Mouse (Mus musculus) heart, embryonic 12.5 days (tissue): ENCODE measurements around the gene Gabrb1. TPM values are rescaled to one million over a fixed set of nuclear protein-coding genes. Genes with fewer than 3 reads are reported as not detected.

Source experiments
- ATAC-seq: fragments of 200-750 bp; cut with Nextera tagmentation; 2 replicates; pipeline ENCODE4 v1.8.0; 2017; ENCODE audit warnings: moderate TSS enrichment, moderate library complexity; ENCODE audit not compliant: insufficient number of reproducible peaks, low FRiP score
- H3K27ac ChIP-seq: fragments of 300-500 bp; sonication (generic); 2 replicates; pipeline ENCODE4 v1.5.1; 2016; ENCODE audit warnings: mild to moderate bottlenecking, moderate library complexity; ENCODE audit not compliant: poor library complexity, severe bottlenecking
- H3K27me3 ChIP-seq: fragments of 300-500 bp; sonication (generic); replicated peaks from 2 replicates; pipeline ENCODE4 v1.6.1; 2016; ENCODE audit warnings: mild to moderate bottlenecking, moderate library complexity
- H3K36me3 ChIP-seq: fragments of 300-500 bp; sonication (generic); 2 replicates; pipeline ENCODE4 v1.6.1; 2016; ENCODE audit warnings: mild to moderate bottlenecking, moderate library complexity
- H3K4me1 ChIP-seq: fragments of 300-500 bp; sonication (generic); replicated peaks from 2 replicates; pipeline ENCODE4 v1.6.1; 2016; ENCODE audit warnings: mild to moderate bottlenecking
- H3K4me2 ChIP-seq: fragments of 300-500 bp; sonication (generic); 2 replicates; pipeline ENCODE4 v1.6.1; 2016; ENCODE audit warnings: mild to moderate bottlenecking, moderate library complexity
- H3K4me3 ChIP-seq: fragments of 300-500 bp; sonication (generic); 2 replicates; pipeline ENCODE4 v1.5.1; 2016; ENCODE audit warnings: mild to moderate bottlenecking
- H3K9ac ChIP-seq: fragments of 300-500 bp; sonication (generic); 2 replicates; pipeline ENCODE4 v1.6.1; 2016; ENCODE audit warnings: mild to moderate bottlenecking, moderate library complexity
- H3K9me3 ChIP-seq: fragments of 300-500 bp; sonication (generic); replicated peaks from 2 replicates; pipeline ENCODE4 v1.6.1; 2016; ENCODE audit warnings: mild to moderate bottlenecking, moderate library complexity
- WGBS: fragments of 180-500 bp; shearing (Covaris S2); methylation state at CpG from one replicate; pipeline ENCODE4 v1.1.7; 2016; 5-methylcytosine and 5-hydroxymethylcytosine counted together
- polyA plus RNA-seq: library from polyadenylated mRNA; unstranded; fragments of >200 nt; fragmentation: Nextera tagmentation; extraction: Ambion mirVana; gene quantifications from 2 replicates; pipeline ENCODE4 v1.2.1, GENCODE M21; 2016

Gabrb1 gene
- polyA plus RNA-seq, 1 experiment from 2014 or later: 1.4 TPM

DNA sequence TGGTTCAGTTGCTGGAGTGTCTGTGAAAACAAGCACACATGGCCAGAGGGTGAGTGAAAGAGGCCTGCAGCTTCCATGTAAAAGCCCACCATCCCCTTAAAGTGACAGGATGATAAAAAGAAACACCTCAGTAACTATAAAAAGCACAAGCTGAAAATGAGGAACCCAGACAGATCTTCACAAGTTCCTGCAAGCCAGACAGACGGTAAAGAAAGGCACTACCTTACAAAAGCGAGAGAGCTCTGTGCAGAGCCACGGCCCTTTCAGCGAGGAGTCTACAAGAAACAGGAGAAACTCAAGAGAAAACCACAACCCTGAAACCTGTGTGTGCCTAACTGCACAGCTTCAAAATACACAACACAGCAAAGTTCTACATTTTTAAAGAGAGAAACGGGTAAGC lies 504.9 kb downstream of the Gabrb1 start:
- Histone ChIP-seq H3K9me3 (no peaks in the 10 kb centered on the region), H3K36me3 (peaks cover 45% of the 10 kb centered on the region), H3K4me1 (peaks cover 45% of the 10 kb centered on the region), H3K4me2 (no peak overlapping the region), H3K4me3 (no peak overlapping the region), H3K27ac (no peak overlapping the region), H3K9ac (no peak overlapping the region), H3K27me3 (no peaks in the 10 kb centered on the region)
- ATAC-seq: no peak
- WGBS: 58% methylated on average over 5 of the region's 5 CpGs

DNA sequence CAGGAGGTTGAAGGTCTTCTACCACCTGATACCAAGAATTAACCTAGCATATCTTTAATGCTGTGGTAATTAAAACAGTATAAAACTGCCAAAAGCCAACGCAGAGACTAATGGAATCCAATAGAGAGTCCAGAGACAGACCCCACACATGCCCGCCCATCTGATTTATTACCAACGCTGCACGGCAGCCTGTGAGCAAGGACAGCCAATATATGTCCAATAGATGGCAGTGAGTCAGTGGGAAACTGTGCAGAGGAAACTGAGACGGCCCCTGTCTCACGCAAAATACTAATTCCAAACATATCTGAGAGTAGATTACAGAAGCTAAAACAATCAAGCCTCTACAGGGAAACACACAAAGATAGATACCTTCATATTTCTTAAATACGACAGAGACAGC lies 506.5 kb downstream of the Gabrb1 start:
- H3K9ac ChIP-seq: no peak overlapping the region
- H3K9me3 ChIP-seq: no peaks in the 10 kb centered on the region
- no peak overlapping the region for H3K4me2 ChIP-seq
- 57% methylated on average over 7 of the region's 7 CpGs for WGBS
- no peak for ATAC-seq
- H3K4me3 ChIP-seq: no peak overlapping the region
- no peaks in the 10 kb centered on the region for H3K27me3 ChIP-seq
- peaks cover 34% of the 10 kb centered on the region for H3K36me3 ChIP-seq
- H3K4me1 ChIP-seq: peaks cover 41% of the 10 kb centered on the region
- H3K27ac ChIP-seq: no peak overlapping the region

DNA sequence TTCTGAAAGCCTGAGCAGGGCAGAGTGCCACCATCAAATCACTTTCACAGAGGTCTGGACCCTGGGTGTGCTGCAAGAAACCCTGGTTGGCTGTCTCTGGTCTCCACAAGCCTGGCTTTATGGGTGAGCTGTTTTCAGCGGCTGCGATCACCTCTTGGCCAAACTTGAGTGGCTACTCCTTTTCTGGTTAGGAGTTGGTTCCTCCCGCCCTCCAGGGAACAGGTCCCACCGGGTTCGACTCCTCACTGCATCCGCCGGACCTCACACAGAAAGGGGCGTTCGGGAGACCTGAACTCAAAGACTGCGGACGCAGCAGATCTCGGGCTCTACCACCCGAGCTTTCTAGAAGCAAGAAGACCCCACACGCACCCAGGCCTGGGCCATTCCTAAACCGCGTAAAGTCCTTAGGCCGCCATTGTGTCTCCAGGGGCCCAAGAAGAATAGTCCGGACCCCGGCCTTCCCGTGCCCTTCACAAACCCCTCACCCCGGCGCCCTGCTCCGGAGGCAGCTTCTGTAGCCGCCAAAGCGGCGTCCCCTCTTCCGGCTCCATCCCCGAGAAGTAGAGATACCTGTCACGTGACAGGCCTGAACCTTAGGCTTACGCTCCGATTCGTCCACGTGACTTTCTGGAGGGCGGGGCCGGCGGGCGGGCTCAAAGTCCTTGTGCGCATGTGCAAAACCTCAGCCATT lies 509.8 kb downstream of the Gabrb1 start, which contains the start of gene Commd8:
Commd8 (minus strand) TSS at position 596 of the 691 bp plus-strand sequence.
- peaks cover 8% of the 10 kb centered on the region; the same call in 1 of the 2 replicates for H3K36me3 ChIP-seq
- under 1% methylated on average over 38 of the region's 38 CpGs for WGBS
- H3K4me3 ChIP-seq: peak within 1 kb of the TSS; percentile 68
- H3K9ac ChIP-seq: peak within 1 kb of the TSS; percentile 89
- no peaks in the 10 kb centered on the region for H3K27me3 ChIP-seq
- peak within 1 kb of the TSS; percentile 86 for H3K4me2 ChIP-seq
- ATAC-seq: peak; percentile 93
- H3K27ac ChIP-seq: peak within 1 kb of the TSS; percentile 78
- H3K9me3 ChIP-seq: no peaks in the 10 kb centered on the region
- peaks cover 31% of the 10 kb centered on the region for H3K4me1 ChIP-seq

DNA sequence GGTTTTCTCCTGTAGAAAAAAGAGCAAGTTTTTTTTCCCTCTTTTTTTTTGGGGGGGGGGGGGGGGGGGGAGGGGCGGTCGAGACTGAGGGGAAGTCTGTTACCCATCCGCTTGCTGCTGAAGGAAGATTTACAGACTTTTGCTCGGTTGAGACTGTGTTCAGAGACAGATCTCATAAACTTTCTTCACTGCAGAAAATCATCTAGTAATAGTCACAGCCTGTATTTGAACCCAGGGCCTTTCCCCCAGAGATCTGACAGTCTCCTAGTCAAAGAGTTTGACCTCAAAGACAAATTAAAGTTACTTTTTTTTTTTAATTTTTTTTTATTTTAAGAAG lies 510.3 kb downstream of the Gabrb1 start:
- Histone ChIP-seq H3K36me3 (peaks cover 4% of the 10 kb centered on the region; the same call in 1 of the 2 replicates), H3K4me2 (peak overlapping the region; percentile 58), H3K27me3 (no peaks in the 10 kb centered on the region), H3K27ac (no peak overlapping the region), H3K4me1 (peaks cover 26% of the 10 kb centered on the region), H3K9ac (no peak overlapping the region), H3K4me3 (peak overlapping the region; percentile 68), H3K9me3 (no peaks in the 10 kb centered on the region)
- WGBS: 1% methylated on average over 4 of the region's 4 CpGs
- ATAC-seq: no peak; the same call in 1 of the 2 replicates

DNA sequence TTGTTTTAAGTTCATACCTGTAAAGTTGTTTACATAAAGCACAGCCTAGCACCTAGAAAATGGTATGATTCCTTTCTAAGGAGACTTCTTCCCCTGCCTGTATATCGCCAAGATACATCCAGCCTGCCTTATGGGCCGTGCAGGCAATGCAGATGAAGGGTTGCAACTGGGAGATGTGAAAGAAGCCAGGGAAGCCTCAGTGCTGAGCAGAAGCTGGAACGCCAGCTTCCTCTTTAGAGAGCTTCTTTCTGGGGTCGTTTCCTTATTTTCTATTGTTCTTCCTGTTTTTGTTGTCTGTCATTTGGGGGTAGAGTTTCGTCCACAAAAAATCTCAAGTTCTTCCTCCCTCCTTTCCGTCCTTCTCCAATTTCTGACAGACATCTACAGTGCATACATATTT lies 512.2 kb downstream of the Gabrb1 start:
- Histone ChIP-seq H3K9ac (no peak overlapping the region), H3K4me3 (no peak overlapping the region), H3K27me3 (no peaks in the 10 kb centered on the region), H3K27ac (no peak overlapping the region), H3K36me3 (no peaks in the 10 kb centered on the region), H3K9me3 (no peaks in the 10 kb centered on the region), H3K4me1 (peaks cover 21% of the 10 kb centered on the region), H3K4me2 (no peak overlapping the region)
- ATAC-seq: no peak
- 56% methylated on average over 6 of the region's 6 CpGs for WGBS

DNA sequence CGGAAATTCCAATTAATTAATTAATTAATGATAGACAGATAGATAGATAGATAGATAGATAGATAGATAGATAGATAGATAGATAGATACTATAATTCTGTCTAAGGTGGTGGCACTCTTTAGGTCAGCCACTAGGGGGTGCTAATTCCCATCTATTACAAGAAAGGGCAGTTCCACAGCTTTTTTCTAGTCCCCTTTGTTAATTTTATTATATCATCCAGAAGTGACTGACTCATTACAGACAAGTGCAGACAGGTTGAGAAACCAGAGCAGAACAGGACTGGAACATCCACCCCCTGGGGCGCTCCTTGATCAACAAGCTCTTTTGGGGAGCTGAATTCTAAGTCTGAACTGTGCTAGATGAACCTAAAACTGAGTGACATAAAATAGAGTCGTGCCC lies 514.8 kb downstream of the Gabrb1 start:
- H3K27ac ChIP-seq: no peak overlapping the region
- no peak overlapping the region for H3K9ac ChIP-seq
- 0 out of 2 replicates have a peak, but pooled peaks cover 4% of the 10 kb centered on the region for H3K4me1 ChIP-seq
- no peaks in the 10 kb centered on the region for H3K36me3 ChIP-seq
- H3K4me3 ChIP-seq: no peak overlapping the region
- WGBS: 35% methylated on average over 3 of the region's 3 CpGs
- no peaks in the 10 kb centered on the region for H3K27me3 ChIP-seq
- no peaks in the 10 kb centered on the region for H3K9me3 ChIP-seq
- no peak for ATAC-seq
- no peak overlapping the region for H3K4me2 ChIP-seq

DNA sequence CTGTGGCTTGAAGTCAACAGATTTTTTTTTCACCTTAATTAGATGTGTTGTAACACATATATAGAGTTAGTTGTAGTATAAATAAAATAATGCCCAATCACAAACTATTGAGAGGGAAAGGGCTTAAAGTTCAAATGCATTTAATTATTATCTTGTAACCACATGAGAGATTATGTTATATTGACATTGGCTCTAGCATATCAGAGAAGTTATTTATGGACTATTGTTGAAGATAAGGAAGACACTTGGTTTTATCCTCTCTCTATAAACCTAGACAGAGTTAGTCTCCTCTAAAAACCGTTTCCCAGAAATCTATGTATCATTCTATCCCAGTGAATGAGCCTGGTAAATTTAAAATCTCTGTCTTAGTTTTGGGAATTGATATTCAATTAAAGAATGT lies 515.6 kb downstream of the Gabrb1 start:
- H3K4me3 ChIP-seq: no peak overlapping the region
- H3K27ac ChIP-seq: no peak overlapping the region
- no peak for ATAC-seq
- no peak overlapping the region for H3K4me2 ChIP-seq
- WGBS: 32% methylated on average over 1 of the region's 1 CpGs
- H3K4me1 ChIP-seq: 0 out of 2 replicates have a peak, but pooled peaks cover 4% of the 10 kb centered on the region
- no peak overlapping the region for H3K9ac ChIP-seq
- no peaks in the 10 kb centered on the region for H3K27me3 ChIP-seq
- no peaks in the 10 kb centered on the region for H3K9me3 ChIP-seq
- H3K36me3 ChIP-seq: no peaks in the 10 kb centered on the region

DNA sequence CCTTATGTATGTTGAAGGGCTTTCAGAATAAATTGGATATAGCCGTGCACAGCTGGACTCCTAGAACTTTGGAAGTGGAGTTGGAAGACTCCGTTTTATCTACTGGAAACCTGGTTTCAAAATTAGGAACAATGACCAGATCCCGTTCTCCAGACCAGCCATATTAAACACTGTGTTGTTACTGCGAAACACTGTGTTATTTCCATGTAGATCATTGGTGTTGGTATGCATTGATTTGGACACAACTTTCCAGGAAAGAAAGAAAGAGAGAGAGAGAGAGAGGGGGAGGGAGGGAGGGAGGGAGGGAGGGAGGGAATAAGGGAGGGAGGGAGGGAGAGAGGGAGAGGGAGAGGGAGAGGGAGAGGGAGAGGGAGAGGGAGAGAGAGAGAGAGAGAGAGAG lies 517.1 kb downstream of the Gabrb1 start:
- Histone ChIP-seq H3K4me2 (peak overlapping the region; percentile 40; the same call in 1 of the 2 replicates), H3K4me1 (0 out of 2 replicates have a peak, but pooled peaks cover 7% of the 10 kb centered on the region), H3K27ac (no peak overlapping the region), H3K9me3 (no peaks in the 10 kb centered on the region), H3K4me3 (no peak overlapping the region), H3K27me3 (no peaks in the 10 kb centered on the region), H3K9ac (no peak overlapping the region), H3K36me3 (no peaks in the 10 kb centered on the region)
- whole genome bisulfite sequencing: 76% methylated on average over 4 of the region's 4 CpGs
- no peak for ATAC-seq

DNA sequence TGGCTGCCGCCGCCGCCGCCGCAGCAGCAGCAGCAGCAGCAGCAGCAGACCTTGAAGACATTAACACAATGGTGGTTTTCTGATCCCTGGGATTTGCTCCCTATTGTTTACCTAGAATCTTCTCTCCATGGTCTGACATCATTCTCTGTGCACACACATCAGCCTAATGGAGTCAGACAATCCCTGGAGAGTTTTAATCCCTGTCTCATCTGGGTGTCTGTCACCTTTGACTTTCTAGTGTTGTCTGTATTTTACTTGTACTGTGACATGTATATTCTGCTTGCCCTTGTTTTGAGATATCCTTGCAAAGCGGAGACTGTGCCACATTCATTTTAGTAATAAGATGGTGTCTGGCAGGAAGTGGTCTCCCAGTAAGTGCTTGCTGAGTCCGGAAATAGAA lies 517.6 kb downstream of the Gabrb1 start:
- H3K4me2 ChIP-seq: peak overlapping the region; percentile 40; the same call in 1 of the 2 replicates
- 0 out of 2 replicates have a peak, but pooled peaks cover 7% of the 10 kb centered on the region for H3K4me1 ChIP-seq
- H3K27me3 ChIP-seq: no peaks in the 10 kb centered on the region
- H3K36me3 ChIP-seq: no peaks in the 10 kb centered on the region
- H3K9ac ChIP-seq: 0 out of 2 replicates have a peak overlapping the region, but pooled peaks have one; percentile 6
- 18% methylated on average over 7 of the region's 7 CpGs for WGBS
- H3K27ac ChIP-seq: no peak overlapping the region
- H3K9me3 ChIP-seq: no peaks in the 10 kb centered on the region
- no peak overlapping the region for H3K4me3 ChIP-seq
- no peak for ATAC-seq

DNA sequence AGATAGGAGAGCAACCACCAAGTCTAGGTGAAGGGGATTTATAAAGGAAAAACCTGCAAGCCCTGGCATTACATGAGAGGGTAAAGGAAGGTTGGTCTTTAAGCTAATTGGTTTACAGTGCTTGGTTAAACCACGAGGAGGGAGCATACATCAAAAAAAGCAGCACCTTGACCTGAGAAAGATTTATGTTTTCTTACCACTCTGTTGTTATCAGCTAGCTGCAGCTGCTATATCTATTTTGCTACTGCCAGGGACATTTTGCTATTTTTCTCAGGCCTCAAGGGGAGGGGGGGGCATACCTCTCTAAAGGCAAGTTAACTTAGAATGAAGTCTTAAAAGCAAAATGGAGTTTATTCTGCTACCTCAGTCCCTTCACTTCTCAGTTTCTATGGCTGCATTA lies 523.3 kb downstream of the Gabrb1 start:
- WGBS: 38% methylated on average over 1 of the region's 1 CpGs
- Histone ChIP-seq H3K36me3 (no peaks in the 10 kb centered on the region), H3K4me2 (no peak overlapping the region), H3K4me1 (0 out of 2 replicates have a peak, but pooled peaks cover 7% of the 10 kb centered on the region), H3K4me3 (no peak overlapping the region), H3K9me3 (no peaks in the 10 kb centered on the region), H3K27ac (no peak overlapping the region), H3K9ac (no peak overlapping the region), H3K27me3 (no peaks in the 10 kb centered on the region)
- ATAC-seq: no peak

DNA sequence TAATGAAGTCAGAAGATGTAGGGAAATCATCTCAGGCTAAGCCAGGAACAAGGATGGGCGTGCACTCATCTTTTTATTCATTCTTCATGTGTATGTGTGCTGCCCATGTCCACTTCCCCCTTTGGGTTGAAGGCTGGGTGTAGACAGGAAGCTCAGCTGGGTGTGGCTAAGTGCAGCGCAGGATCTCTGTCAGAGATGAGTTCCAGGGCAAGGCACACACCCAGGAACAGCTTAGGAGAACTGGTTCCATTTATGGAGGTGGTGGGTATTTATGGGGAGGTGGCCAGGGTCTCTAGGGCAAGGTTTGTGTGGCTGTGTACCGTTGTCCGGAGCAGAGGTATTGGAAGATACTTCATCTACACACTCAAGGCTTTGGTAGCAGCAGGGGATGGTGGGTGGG lies 524.9 kb downstream of the Gabrb1 start:
- Histone ChIP-seq H3K27me3 (no peaks in the 10 kb centered on the region), H3K9ac (no peak overlapping the region), H3K9me3 (no peaks in the 10 kb centered on the region), H3K4me3 (no peak overlapping the region), H3K4me2 (no peak overlapping the region), H3K4me1 (0 out of 2 replicates have a peak, but pooled peaks cover 7% of the 10 kb centered on the region), H3K27ac (no peak overlapping the region), H3K36me3 (no peaks in the 10 kb centered on the region)
- 84% methylated on average over 4 of the region's 4 CpGs for WGBS
- ATAC-seq: no peak

DNA sequence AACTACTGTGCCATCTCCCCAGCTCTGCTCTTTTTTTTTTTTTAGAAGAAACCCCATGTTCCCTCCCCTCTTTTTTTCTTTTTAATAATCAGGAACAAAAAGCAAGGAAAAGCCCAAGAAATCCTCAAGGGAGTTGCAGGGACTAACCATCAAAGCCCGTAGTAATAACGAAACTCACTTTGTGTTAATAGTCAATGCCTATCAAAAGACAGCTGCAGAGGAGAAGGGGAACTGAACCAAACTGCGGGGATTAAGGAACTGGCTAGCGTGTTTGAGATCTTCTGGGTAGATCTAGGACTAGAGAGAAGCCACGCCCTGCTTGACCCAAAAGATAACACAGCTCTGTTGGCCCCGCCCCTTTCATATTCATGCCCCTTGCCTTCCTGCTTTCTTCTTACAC lies 526.0 kb downstream of the Gabrb1 start:
- H3K9me3 ChIP-seq: no peaks in the 10 kb centered on the region
- 81% methylated on average over 6 of the region's 6 CpGs for WGBS
- no peak overlapping the region for H3K27ac ChIP-seq
- H3K4me1 ChIP-seq: 0 out of 2 replicates have a peak, but pooled peaks cover 4% of the 10 kb centered on the region
- H3K4me2 ChIP-seq: no peak overlapping the region
- no peaks in the 10 kb centered on the region for H3K27me3 ChIP-seq
- H3K36me3 ChIP-seq: no peaks in the 10 kb centered on the region
- H3K9ac ChIP-seq: no peak overlapping the region
- no peak for ATAC-seq
- H3K4me3 ChIP-seq: no peak overlapping the region
